Mouse (Mus musculus): ENCODE measurements at regions not wholly inside any gene's neighbourhood (a gene's known extent, or its start where the extent isn't known, plus 50 kb on each side); places are given as distances from the start of the nearest gene placed in this dataset.
A peak's percentile ranks its signal among the peaks of the same experiment; 100 is the strongest.

DNA sequence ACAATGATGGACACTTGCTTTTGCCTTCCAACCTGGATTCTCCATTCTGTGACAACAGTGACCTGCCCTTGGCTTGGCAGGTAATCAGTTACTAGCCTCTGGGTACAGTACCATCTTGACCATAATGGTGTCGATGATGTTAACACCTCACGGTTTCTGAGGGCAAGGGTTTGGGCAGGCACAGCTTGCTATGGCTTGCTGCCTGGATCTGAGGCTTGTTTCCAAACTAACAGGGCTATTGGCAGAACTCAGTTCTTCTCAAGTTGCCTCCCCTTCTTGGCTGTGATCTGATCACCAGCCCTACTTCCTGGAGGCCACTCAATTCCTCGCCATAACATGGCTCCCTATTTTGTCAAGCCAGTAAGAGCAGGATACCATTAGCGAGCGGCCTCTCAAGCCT, 79.4 kb downstream of the Zfp281 start:
- WGBS = 80% methylated on average over 5 of the region's 5 CpGs
- Histone ChIP-seq H3K4me3 (ENCODE audit: low read length) (no peak overlapping the region), H3K27me3 (ENCODE audit: insufficient read depth, low read length) (no peaks in the 10 kb centered on the region), H3K27ac (no peak overlapping the region), H3K9me3 (ENCODE audit: low read length) (no peaks in the 10 kb centered on the region), H3K36me3 (ENCODE audit: insufficient read depth, low read length) (no peaks in the 10 kb centered on the region), H3K9ac (replicated peaks; ENCODE audit: low read length) (no peak overlapping the region), H3K4me2 (ENCODE audit: low read depth, low read length) (no peak overlapping the region), H3K4me1 (ENCODE audit: insufficient read depth, low read length) (no peaks in the 10 kb centered on the region)
- no peak for TF ChIP-seq CTCF (IDR thresholded peaks at IDR 0.05; ENCODE audit: low read depth)
- DNase-seq (ENCODE audit: low spot score) (no peak), ATAC-seq (no peak)

DNA sequence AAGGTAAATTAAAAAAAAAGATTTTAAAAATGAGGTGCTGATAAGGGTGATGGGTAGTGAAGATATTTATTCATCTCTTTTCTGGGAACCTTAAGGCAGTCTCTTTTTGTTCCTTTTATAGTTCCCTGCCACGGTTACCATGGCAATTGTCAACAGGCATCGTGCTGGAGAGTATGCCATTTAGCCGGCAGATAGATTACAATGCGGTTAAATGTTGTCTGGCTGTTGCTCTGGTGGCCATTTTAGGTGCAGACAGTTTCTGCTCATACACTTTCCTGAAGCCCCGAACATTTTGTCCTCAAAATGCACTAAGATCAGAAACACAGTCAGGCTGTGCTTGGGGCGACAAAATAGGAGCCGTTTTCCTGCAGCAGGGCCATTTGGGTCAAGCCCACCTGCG, 81.8 kb downstream of the Zfp281 start:
- peak; percentile 22; the same call in 1 of the 2 replicates for TF ChIP-seq CTCF (IDR thresholded peaks at IDR 0.05; ENCODE audit: low read depth)
- no peaks in the 10 kb centered on the region for H3K4me1 ChIP-seq (ENCODE audit: insufficient read depth, low read length)
- H3K9ac ChIP-seq (replicated peaks; ENCODE audit: low read length) = no peak overlapping the region
- H3K4me2 ChIP-seq (ENCODE audit: low read depth, low read length) = no peak overlapping the region
- H3K27ac ChIP-seq = 0 out of 2 replicates have a peak overlapping the region, but pooled peaks have one; percentile 16
- WGBS = 28% methylated on average over 8 of the region's 8 CpGs
- H3K4me3 ChIP-seq (ENCODE audit: low read length) = no peak overlapping the region
- H3K36me3 ChIP-seq (ENCODE audit: insufficient read depth, low read length) = no peaks in the 10 kb centered on the region
- ATAC-seq (peak; percentile 79), DNase-seq (ENCODE audit: low spot score) (peak; percentile 78)
- H3K27me3 ChIP-seq (ENCODE audit: insufficient read depth, low read length) = no peaks in the 10 kb centered on the region
- H3K9me3 ChIP-seq (ENCODE audit: low read length) = no peaks in the 10 kb centered on the region

DNA sequence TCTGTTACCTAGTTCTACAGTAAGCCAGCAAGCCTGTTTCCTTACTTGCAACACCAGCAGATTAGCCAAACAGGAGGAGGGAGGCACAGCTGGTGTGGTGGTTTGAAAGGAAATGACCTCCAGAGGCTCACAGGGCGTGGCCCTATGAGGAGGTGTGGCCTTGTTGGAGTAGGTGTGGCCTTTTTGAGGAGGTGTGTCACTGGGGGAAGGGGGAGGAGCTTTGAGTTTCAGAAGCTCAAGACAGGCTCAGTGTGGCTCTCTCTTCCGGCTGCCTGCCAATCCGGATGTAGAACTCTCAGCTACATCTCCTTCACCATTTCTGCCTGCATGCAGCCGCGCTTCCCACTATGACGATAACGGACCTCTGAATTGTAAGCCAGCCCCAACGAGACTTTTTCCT, 82.7 kb downstream of the Zfp281 start:
- no peaks in the 10 kb centered on the region for H3K9me3 ChIP-seq (ENCODE audit: low read length)
- ATAC-seq (no peak), DNase-seq (ENCODE audit: low spot score) (no peak)
- no peaks in the 10 kb centered on the region for H3K27me3 ChIP-seq (ENCODE audit: insufficient read depth, low read length)
- no peak overlapping the region for H3K4me2 ChIP-seq (ENCODE audit: low read depth, low read length)
- no peaks in the 10 kb centered on the region for H3K36me3 ChIP-seq (ENCODE audit: insufficient read depth, low read length)
- no peak overlapping the region for H3K27ac ChIP-seq
- WGBS = 93% methylated on average over 8 of the region's 8 CpGs
- no peaks in the 10 kb centered on the region for H3K4me1 ChIP-seq (ENCODE audit: insufficient read depth, low read length)
- H3K9ac ChIP-seq (replicated peaks; ENCODE audit: low read length) = no peak overlapping the region
- no peak overlapping the region for H3K4me3 ChIP-seq (ENCODE audit: low read length)
- no peak for TF ChIP-seq CTCF (IDR thresholded peaks at IDR 0.05; ENCODE audit: low read depth)

DNA sequence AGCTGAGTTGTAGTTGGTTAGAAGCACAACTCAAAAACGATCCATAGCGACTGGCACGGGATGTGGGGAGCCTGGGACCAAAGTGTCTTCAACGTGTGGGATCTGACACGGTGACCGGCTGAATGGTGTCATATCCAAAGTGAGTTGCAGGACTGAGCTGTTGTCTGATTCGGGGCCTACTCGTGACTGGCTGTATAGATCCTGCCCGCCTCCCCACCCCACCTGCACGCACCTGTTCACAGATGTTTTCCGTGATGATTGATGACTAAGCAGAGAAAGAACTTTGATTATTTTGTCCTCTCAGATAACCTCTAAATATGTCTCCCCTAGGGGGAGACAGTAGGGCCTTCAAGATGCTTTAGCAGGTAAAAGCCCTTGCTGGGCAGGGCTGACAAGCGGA, 83.2 kb downstream of the Zfp281 start:
- Histone ChIP-seq H3K9me3 (ENCODE audit: low read length) (no peaks in the 10 kb centered on the region), H3K36me3 (ENCODE audit: insufficient read depth, low read length) (no peaks in the 10 kb centered on the region), H3K4me2 (ENCODE audit: low read depth, low read length) (no peak overlapping the region), H3K27me3 (ENCODE audit: insufficient read depth, low read length) (no peaks in the 10 kb centered on the region), H3K27ac (no peak overlapping the region), H3K4me3 (ENCODE audit: low read length) (no peak overlapping the region), H3K4me1 (ENCODE audit: insufficient read depth, low read length) (no peaks in the 10 kb centered on the region), H3K9ac (replicated peaks; ENCODE audit: low read length) (no peak overlapping the region)
- ATAC-seq = no peak
- WGBS = 93% methylated on average over 12 of the region's 12 CpGs
- no peak for DNase-seq (ENCODE audit: low spot score)
- no peak for TF ChIP-seq CTCF (IDR thresholded peaks at IDR 0.05; ENCODE audit: low read depth)

DNA sequence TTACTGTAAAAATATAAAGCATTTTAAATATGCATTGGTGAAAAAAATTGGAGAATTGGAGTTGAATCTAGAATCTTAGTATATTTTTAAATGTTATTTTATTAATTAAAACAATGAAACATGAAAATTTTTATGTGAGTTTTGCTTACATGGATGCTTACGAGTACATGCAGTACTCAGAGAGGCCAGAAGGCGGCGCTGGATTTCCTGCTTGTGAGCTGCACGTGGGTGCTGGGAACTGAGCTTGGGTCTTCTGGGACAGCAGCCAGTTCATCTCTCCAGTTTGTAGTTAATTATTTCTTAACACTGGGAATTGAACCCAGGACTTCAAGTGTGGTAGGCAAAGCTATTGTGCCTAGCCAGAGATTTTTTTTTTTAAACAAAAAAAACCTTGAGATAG, 85.5 kb downstream of the Zfp281 start:
- H3K9me3 ChIP-seq (ENCODE audit: low read length) = no peaks in the 10 kb centered on the region
- no peak for TF ChIP-seq CTCF (IDR thresholded peaks at IDR 0.05; ENCODE audit: low read depth)
- H3K27ac ChIP-seq = no peak overlapping the region
- WGBS = 73% methylated on average over 4 of the region's 4 CpGs
- no peak for ATAC-seq
- no peaks in the 10 kb centered on the region for H3K36me3 ChIP-seq (ENCODE audit: insufficient read depth, low read length)
- no peak overlapping the region for H3K4me3 ChIP-seq (ENCODE audit: low read length)
- H3K27me3 ChIP-seq (ENCODE audit: insufficient read depth, low read length) = no peaks in the 10 kb centered on the region
- no peak overlapping the region for H3K4me2 ChIP-seq (ENCODE audit: low read depth, low read length)
- no peak for DNase-seq (ENCODE audit: low spot score)
- no peaks in the 10 kb centered on the region for H3K4me1 ChIP-seq (ENCODE audit: insufficient read depth, low read length)
- H3K9ac ChIP-seq (replicated peaks; ENCODE audit: low read length) = no peak overlapping the region

DNA sequence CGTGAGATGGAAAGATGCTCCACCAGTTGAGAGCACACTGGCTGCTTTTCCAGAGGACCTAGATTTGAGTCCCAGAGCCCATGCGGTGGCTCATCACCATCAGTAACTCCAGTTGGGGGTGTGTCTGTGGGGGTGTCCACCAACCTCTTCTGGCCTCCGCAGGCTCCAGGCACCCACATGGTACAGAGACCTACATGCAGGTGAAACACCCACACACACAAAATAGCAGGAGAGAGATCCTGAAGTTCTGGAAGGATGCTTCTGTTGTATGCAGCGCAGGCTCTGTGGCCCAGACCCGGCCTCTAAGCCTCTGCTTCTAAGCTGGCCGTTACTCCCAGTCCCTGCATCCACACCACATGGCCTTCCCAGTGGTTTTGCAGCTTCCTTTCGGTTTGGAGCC, 86.5 kb downstream of the Zfp281 start:
- no peak overlapping the region for H3K27ac ChIP-seq
- no peaks in the 10 kb centered on the region for H3K27me3 ChIP-seq (ENCODE audit: insufficient read depth, low read length)
- H3K4me2 ChIP-seq (ENCODE audit: low read depth, low read length) = no peak overlapping the region
- H3K4me3 ChIP-seq (ENCODE audit: low read length) = no peak overlapping the region
- TF ChIP-seq CTCF (IDR thresholded peaks at IDR 0.05; ENCODE audit: low read depth) = no peak
- no peaks in the 10 kb centered on the region for H3K9me3 ChIP-seq (ENCODE audit: low read length)
- no peaks in the 10 kb centered on the region for H3K36me3 ChIP-seq (ENCODE audit: insufficient read depth, low read length)
- no peak for DNase-seq (ENCODE audit: low spot score)
- no peaks in the 10 kb centered on the region for H3K4me1 ChIP-seq (ENCODE audit: insufficient read depth, low read length)
- 77% methylated on average over 7 of the region's 7 CpGs for WGBS
- no peak for ATAC-seq
- no peak overlapping the region for H3K9ac ChIP-seq (replicated peaks; ENCODE audit: low read length)

DNA sequence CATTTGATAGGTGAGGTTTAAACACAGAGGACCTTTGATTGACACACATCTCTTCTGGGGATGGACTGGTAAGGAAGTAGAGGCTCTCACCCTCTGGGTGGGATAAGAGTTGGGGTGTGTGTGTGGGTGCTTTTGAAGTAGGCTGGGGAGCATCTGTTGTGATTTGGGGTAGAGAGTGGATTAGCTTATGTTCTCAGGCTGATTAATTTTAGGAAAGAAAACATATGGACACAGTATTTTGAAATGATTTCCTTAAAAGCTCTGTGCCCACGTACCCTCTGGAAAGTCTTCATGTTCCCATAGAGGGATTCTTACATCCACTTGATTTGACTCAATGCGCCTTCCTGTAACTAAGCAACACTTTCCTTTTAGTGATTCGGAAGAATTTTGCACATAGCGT, 89.4 kb downstream of the Zfp281 start:
- no peaks in the 10 kb centered on the region for H3K4me1 ChIP-seq (ENCODE audit: insufficient read depth, low read length)
- DNase-seq (ENCODE audit: low spot score) (no peak), ATAC-seq (no peak)
- H3K27me3 ChIP-seq (ENCODE audit: insufficient read depth, low read length) = no peaks in the 10 kb centered on the region
- 62% methylated on average over 4 of the region's 4 CpGs for WGBS
- H3K4me3 ChIP-seq (ENCODE audit: low read length) = no peak overlapping the region
- no peak for TF ChIP-seq CTCF (IDR thresholded peaks at IDR 0.05; ENCODE audit: low read depth)
- H3K9ac ChIP-seq (replicated peaks; ENCODE audit: low read length) = no peak overlapping the region
- H3K36me3 ChIP-seq (ENCODE audit: insufficient read depth, low read length) = no peaks in the 10 kb centered on the region
- H3K4me2 ChIP-seq (ENCODE audit: low read depth, low read length) = no peak overlapping the region
- H3K9me3 ChIP-seq (ENCODE audit: low read length) = no peaks in the 10 kb centered on the region
- H3K27ac ChIP-seq = no peak overlapping the region

Data from hindbrain, postnatal 0 days (tissue).